Mouse (Mus musculus) lung, postnatal 0 days (tissue): ENCODE results near the gene Yeats2. TPM values are rescaled to one million over a fixed set of nuclear protein-coding genes. Genes with fewer than 3 reads are reported as not detected.
A peak's percentile ranks its signal among the peaks of the same experiment; 100 is the strongest.

Experiments
- ATAC-seq: fragments of 200-750 bp; cut with Nextera tagmentation; 2 replicates; pipeline ENCODE4 v1.8.0; 2017; ENCODE audit warnings: moderate library complexity
- DNase-seq: peaks from one replicate; pipeline ENCODE4 v3.0.0-alpha.2; 2016; ENCODE audit warnings: low spot score
- H3K27ac ChIP-seq: fragments of 300-500 bp; sonication (generic); 2 replicates; pipeline ENCODE4 v1.5.1; 2014; ENCODE audit warnings: antibody characterized with exemption, mild to moderate bottlenecking, low read length, mixed read lengths
- H3K27me3 ChIP-seq: fragments of 300-500 bp; sonication (generic); replicated peaks from 2 replicates; pipeline ENCODE4 v1.6.1; 2014; ENCODE audit warnings: low read length, mixed read lengths; ENCODE audit not compliant: insufficient read depth
- H3K36me3 ChIP-seq: fragments of 300-500 bp; sonication (generic); 2 replicates; pipeline ENCODE4 v1.6.1; 2014; ENCODE audit warnings: low read length, mixed read lengths; ENCODE audit not compliant: insufficient read depth
- H3K4me1 ChIP-seq: fragments of 300-500 bp; sonication (generic); 2 replicates; pipeline ENCODE4 v1.6.1; 2014; ENCODE audit warnings: antibody characterized with exemption, low read depth, low read length, mixed read lengths; ENCODE audit not compliant: insufficient read depth
- H3K4me2 ChIP-seq: fragments of 300-500 bp; sonication (generic); replicated peaks from 2 replicates; pipeline ENCODE4 v1.6.1; 2014; ENCODE audit warnings: low read depth, mild to moderate bottlenecking, low read length, moderate library complexity, mixed read lengths
- H3K4me3 ChIP-seq: fragments of 300-500 bp; sonication (generic); 2 replicates; pipeline ENCODE4 v1.5.1; 2014; ENCODE audit warnings: low read depth, low read length
- H3K9ac ChIP-seq: fragments of 300-500 bp; sonication (generic); replicated peaks from 2 replicates; pipeline ENCODE4 v1.6.1; 2014; ENCODE audit warnings: low read depth, mild to moderate bottlenecking
- H3K9me3 ChIP-seq: fragments of 300-500 bp; sonication (generic); 2 replicates; pipeline ENCODE4 v1.6.1; 2016; ENCODE audit warnings: low read length, mixed read lengths
- CTCF ChIP-seq: IDR thresholded peaks from 2 replicates; pipeline ENCODE4 v1.5.1; 2016; ENCODE audit warnings: antibody characterized with exemption, mild to moderate bottlenecking
- EP300 ChIP-seq: IDR thresholded peaks from 2 replicates; pipeline ENCODE4 v1.6.1; 2016; ENCODE audit warnings: antibody characterized with exemption, mild to moderate bottlenecking, control low read depth
- WGBS: fragments of 180-500 bp; shearing (Covaris S2); extraction: QIAGEN DNeasy Blood & Tissue Kit; methylation state at CpG from one replicate; pipeline ENCODE4 v1.1.7; 2014; 5-methylcytosine and 5-hydroxymethylcytosine counted together
- polyA plus RNA-seq: library from polyadenylated mRNA; unstranded; fragments of >200 nt; fragmentation: Nextera tagmentation; extraction: Ambion mirVana; gene quantifications from 2 replicates; pipeline ENCODE4 v1.2.1, GENCODE M21; 2015

Yeats2 gene
- polyA plus RNA-seq, 1 experiment from 2014 or later: 6.4 TPM

DNA sequence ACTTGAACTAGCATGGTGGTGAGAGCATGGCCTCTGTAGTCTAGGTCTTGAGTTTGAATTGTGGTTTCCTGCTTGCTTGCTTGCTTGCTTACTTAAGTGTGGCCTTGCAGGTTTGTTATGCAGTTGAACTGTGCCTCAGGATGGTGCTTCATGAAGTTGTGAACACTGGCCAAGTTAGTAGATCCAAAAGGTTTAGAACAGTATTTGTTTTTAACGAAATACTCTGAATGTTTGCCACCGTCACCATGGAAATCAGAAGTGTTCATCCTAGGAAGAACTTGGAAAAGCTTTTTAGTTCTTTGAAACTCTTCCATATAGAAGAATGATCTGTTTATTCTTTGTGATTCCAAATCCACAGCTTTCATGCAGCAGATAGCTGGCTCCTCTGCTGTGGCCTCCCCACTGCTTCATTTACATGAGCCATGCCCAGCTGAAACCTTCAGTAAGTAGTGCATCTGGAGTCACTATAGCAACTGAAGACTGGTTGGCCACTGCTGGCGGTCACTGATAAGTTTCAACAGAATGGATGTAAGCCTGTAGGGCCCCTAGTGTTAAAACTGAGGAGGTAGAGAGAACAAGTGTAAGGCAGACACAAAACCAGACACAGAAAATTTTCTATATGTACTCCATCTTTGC, 28.7 kb downstream of the Yeats2 start:
- ATAC-seq (peak; percentile 87), DNase-seq (peak; percentile 72)
- Histone ChIP-seq H3K4me2 (no peak overlapping the region), H3K9me3 (no peaks in the 10 kb centered on the region), H3K36me3 (peaks cover 19% of the 10 kb centered on the region; the same call in 1 of the 2 replicates), H3K27ac (peak overlapping the region; percentile 2; the same call in 1 of the 2 replicates), H3K4me1 (no peaks in the 10 kb centered on the region; the same call in 1 of the 2 replicates), H3K9ac (no peak overlapping the region), H3K27me3 (no peaks in the 10 kb centered on the region), H3K4me3 (no peak overlapping the region)
- TF ChIP-seq EP300 (no peak), CTCF (peak; percentile 35)
- WGBS: 46% methylated on average over 3 of the region's 3 CpGs

DNA sequence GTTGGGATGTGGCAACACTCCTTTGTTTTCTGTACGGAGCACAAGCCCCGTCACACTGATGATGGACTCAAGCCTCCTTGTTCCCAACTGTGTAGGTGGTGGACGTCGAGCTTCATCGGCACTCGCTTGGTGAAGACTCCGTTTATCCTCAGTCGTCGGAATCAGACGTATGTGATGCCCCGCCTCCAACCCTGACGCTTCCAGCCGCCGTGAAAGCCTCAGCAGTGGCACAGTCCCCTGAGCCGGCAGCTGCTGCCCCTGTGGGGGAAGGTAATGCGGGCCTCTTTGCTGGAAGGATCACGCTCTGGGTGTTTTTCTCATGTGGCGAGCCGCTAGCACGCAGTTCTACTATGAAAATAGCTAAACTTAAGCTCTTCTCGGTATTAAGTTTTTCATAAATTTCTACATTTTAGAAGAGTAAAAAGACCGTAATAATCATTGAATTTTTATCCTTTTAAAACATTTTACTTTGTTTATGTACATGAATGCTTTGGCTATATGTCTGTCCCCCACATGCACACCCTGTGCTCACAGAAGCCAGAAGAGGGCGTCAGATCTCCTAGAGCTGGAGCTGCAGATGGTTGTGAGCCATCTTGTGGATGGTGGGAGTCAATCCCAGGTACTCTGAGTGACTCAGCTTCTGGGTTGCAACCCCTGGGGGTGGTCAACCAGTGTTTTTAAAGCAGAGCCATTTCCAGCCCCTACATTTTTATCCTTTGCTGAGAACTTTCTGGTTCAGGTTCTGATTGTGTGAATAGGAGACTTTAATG, 38.7 kb downstream of the Yeats2 start:
- DNase-seq (no peak), ATAC-seq (no peak)
- WGBS: 79% methylated on average over 23 of the region's 23 CpGs
- Histone ChIP-seq H3K9me3 (no peaks in the 10 kb centered on the region), H3K36me3 (peaks cover 25% of the 10 kb centered on the region), H3K4me3 (no peak overlapping the region), H3K4me2 (no peak overlapping the region), H3K9ac (no peak overlapping the region), H3K27ac (no peak overlapping the region), H3K27me3 (no peaks in the 10 kb centered on the region), H3K4me1 (no peaks in the 10 kb centered on the region)
- TF ChIP-seq CTCF (peak; percentile 29; the same call in 1 of the 2 replicates), EP300 (no peak)

DNA sequence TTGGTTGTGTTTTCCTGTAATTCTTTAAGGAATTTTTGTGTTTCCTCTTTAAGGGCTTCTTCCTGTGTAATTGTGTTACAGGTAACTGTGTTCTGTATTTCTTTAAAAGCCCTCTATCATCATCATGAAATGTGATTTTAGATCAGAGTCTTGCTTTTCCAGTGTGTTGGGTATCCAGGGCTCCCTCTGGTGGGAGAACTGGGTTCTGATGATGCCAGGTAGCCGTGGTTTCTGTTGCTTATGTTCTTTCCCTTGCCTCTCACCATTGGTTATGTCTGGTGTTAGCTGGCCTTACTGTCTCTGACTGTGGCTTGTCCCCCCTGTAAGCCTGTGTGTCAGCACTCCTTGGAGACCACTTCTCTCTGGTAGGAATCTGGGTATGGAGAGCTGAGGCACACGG, 44.5 kb downstream of the Yeats2 start:
- TF ChIP-seq CTCF: peak; percentile 74
- no peak for TF ChIP-seq EP300
- WGBS: 60% methylated on average over 2 of the region's 2 CpGs
- no peak overlapping the region for H3K4me3 ChIP-seq
- H3K9ac ChIP-seq: no peak overlapping the region
- no peak overlapping the region for H3K27ac ChIP-seq
- DNase-seq (peak; percentile 36), ATAC-seq (no peak)
- no peaks in the 10 kb centered on the region for H3K4me1 ChIP-seq
- H3K4me2 ChIP-seq: no peak overlapping the region
- H3K9me3 ChIP-seq: no peaks in the 10 kb centered on the region
- H3K36me3 ChIP-seq: peaks cover 29% of the 10 kb centered on the region; the same call in 1 of the 2 replicates
- H3K27me3 ChIP-seq: no peaks in the 10 kb centered on the region

DNA sequence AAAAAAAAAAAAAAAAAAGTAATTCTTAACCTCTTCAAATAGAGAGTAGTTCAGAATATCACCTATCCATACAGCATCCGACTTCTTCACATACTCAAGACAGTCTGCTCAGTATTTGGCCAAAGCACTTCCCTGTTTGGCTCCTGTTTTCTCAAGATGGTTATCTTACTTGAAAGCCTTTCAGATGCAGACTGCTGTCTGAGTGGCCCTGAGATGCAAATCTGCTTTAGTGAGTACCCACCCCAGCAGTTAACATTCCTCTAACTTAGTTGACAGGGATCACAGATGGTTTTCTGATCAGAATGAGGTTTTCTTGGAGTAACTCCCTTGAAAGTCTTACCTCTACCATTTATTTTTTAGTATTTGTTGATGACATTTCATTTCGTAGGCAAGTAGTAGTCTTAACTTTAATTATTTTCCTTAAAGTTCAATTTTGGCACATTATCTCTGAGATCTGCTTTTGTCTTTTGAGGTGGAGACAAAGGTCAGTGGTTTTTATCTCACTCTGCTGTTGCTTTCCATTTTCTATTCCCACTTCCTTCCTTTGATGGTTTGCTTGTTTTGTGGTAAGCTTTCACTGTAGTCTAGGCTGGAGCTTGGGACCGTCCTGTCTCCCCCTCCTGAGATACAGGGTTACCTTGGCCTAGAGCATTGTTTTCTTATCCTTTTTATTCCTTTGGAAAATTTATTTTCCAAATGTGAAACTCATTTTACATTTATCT, 50.5 kb downstream of the Yeats2 start:
- H3K4me1 ChIP-seq: no peaks in the 10 kb centered on the region
- no peak for TF ChIP-seq CTCF
- no peak for TF ChIP-seq EP300
- H3K36me3 ChIP-seq: peaks cover 35% of the 10 kb centered on the region
- ATAC-seq (no peak), DNase-seq (no peak)
- H3K4me3 ChIP-seq: no peak overlapping the region
- no peaks in the 10 kb centered on the region for H3K27me3 ChIP-seq
- H3K9ac ChIP-seq: no peak overlapping the region
- H3K9me3 ChIP-seq: no peaks in the 10 kb centered on the region
- WGBS: 61% methylated on average over 3 of the region's 3 CpGs
- H3K4me2 ChIP-seq: no peak overlapping the region
- no peak overlapping the region for H3K27ac ChIP-seq

DNA sequence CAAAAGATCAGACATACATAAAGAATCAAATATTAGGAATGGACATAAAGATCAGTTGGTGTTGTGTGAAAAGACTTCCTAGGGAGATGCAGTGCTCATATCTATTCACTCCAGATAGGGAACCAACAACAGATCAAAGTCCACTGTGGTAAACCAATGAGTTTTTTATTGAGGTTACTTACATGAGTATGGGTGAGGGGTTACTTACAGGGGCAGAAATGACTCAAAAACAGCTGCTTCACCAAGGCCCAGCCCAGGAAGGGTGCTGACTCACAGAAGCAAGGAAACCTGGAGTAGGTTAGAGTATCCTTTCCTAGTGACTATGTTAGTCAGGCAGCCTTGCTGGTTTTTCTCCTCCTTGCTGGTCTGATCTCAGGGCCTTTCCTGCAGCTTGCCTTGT, 51.2 kb downstream of the Yeats2 start:
- Histone ChIP-seq H3K4me3 (no peak overlapping the region), H3K4me1 (no peaks in the 10 kb centered on the region), H3K4me2 (no peak overlapping the region), H3K9me3 (no peaks in the 10 kb centered on the region), H3K36me3 (peaks cover 30% of the 10 kb centered on the region), H3K27me3 (no peaks in the 10 kb centered on the region), H3K27ac (no peak overlapping the region), H3K9ac (no peak overlapping the region)
- no peak for DNase-seq
- TF ChIP-seq CTCF (no peak), EP300 (no peak)
- no peak for ATAC-seq

DNA sequence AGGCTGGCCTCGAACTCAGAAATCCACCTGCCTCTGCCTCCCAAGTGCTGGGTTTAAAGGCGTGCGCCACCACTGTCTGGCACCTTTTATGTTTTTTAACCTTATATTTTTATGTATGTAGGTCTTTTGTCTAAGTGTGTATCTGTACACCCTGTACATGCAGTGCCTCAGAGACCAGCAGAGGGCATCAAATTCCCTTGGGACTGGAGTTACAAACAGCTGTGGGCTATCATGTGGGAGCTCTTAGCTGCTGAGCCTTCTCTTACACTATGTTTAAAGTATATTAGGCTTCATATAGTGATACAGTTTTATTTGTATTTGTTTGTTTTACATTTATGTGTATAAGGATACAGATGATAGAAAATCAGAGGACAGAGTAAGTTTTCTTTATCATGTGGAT, 54.7 kb downstream of the Yeats2 start:
- 94% methylated on average over 3 of the region's 3 CpGs for WGBS
- ATAC-seq: peak; percentile 61

More for the DNA sequence above, 54.7 kb downstream of the Yeats2 start:
- H3K9ac ChIP-seq: no peak overlapping the region
- H3K27ac ChIP-seq: no peak overlapping the region
- no peaks in the 10 kb centered on the region for H3K9me3 ChIP-seq
- H3K4me2 ChIP-seq: no peak overlapping the region
- no peaks in the 10 kb centered on the region for H3K4me1 ChIP-seq
- H3K4me3 ChIP-seq: no peak overlapping the region
- peaks cover 16% of the 10 kb centered on the region for H3K36me3 ChIP-seq
- H3K27me3 ChIP-seq: no peaks in the 10 kb centered on the region
- DNase-seq: peak; percentile 55
- peak; percentile 64 for TF ChIP-seq CTCF
- no peak for TF ChIP-seq EP300
